Comparison of ENCODE assay signal across 8 mouse cellular contexts in genomic region chr14:74945266-74946215, GRCm38 (mm10). TPM values are rescaled to one million over a fixed set of nuclear protein-coding genes. Genes with fewer than 3 reads are reported as not detected.
A peak's percentile ranks its signal among the peaks of the same experiment; 100 is the strongest.
DNase-seq lines count a peak whose midpoint lies in the region; ATAC-seq and TF ChIP-seq lines count a peak whose summit lies in the region.

No protein-coding gene starts in this region.

- DNase-seq in right cerebral cortex, adult 18-20 months, result peak; percentile 14
- DNase-seq in right cerebral cortex, postnatal 10 days (ENCODE audit: low spot score in 2 of 2), result no peak
- no peak for DNase-seq in liver, embryonic 14.5 days (ENCODE audit: low read depth in 3 of 3, low spot score in 3 of 3)
- DNase-seq in thymus, postnatal 36 days, result peak; percentile 36 to 42
- no peak for DNase-seq in cerebellum, adult 11 months
- DNase-seq in spleen, adult 18-20 months, result no peak

- no peak overlapping the region for H3K27ac ChIP-seq in forebrain, embryonic 15.5 days (replicated peaks)
- no peak overlapping the region for H3K27ac ChIP-seq in liver, embryonic 14.5 days

- no peaks in the 10 kb centered on the region for H3K9me3 ChIP-seq in forebrain, embryonic 15.5 days
- no peaks in the 10 kb centered on the region for H3K9me3 ChIP-seq in liver, embryonic 14.5 days (ENCODE audit: control insufficient read depth, low read length)

- no peaks in the 10 kb centered on the region for H3K36me3 ChIP-seq in forebrain, embryonic 15.5 days
- H3K36me3 ChIP-seq in liver, embryonic 14.5 days (replicated peaks; ENCODE audit: control insufficient read depth, insufficient read depth, low read depth), result no peaks in the 10 kb centered on the region

- no peaks in the 10 kb centered on the region for H3K27me3 ChIP-seq in forebrain, embryonic 15.5 days
- no peaks in the 10 kb centered on the region for H3K27me3 ChIP-seq in liver, embryonic 14.5 days (ENCODE audit: control insufficient read depth, insufficient read depth, low read length)

- no peak for ATAC-seq in forebrain, embryonic 15.5 days (replicated peaks)
- no peak for ATAC-seq in liver, embryonic 14.5 days (ENCODE audit: insufficient read depth)
- no peak for ATAC-seq in megakaryocyte progenitor cell, adult 5-6 weeks (replicated peaks; ENCODE audit: poor library complexity)

- no peak for TF ChIP-seq CTCF in liver, embryonic 14.5 days (IDR thresholded peaks at IDR 0.05; ENCODE audit: low read depth)

- 83% methylated on average over 11 of the region's 11 CpGs for WGBS in forebrain, embryonic 15.5 days
- 68% methylated on average over 11 of the region's 11 CpGs for WGBS in liver, embryonic 14.5 days (ENCODE audit: insufficient replicate concordance)

- no peak for TF ChIP-seq EP300 in liver, embryonic 14.5 days (IDR thresholded peaks at IDR 0.05; ENCODE audit: low read depth)

- H3K4me1 ChIP-seq in forebrain, embryonic 15.5 days, result peaks cover 24% of the 10 kb centered on the region
- H3K4me1 ChIP-seq in liver, embryonic 14.5 days (replicated peaks; ENCODE audit: control insufficient read depth in 2 of 2, insufficient read depth in 2 of 2, low read length in 1 of 2), result peaks cover 18 to 19% of the 10 kb centered on the region in 2 experiments

- no peak overlapping the region for H3K9ac ChIP-seq in forebrain, embryonic 15.5 days (replicated peaks)
- peak overlapping the region; percentile 77 for H3K9ac ChIP-seq in liver, embryonic 14.5 days (replicated peaks)

- peak overlapping the region; percentile 78 for H3K4me3 ChIP-seq in forebrain, embryonic 15.5 days
- peak overlapping the region in 1 of 2 experiments; percentile 64; a peak in 3 of 4 replicates for H3K4me3 ChIP-seq in liver, embryonic 14.5 days (ENCODE audit: insufficient read depth in 1 of 2, low read depth in 2 of 2, low read length in 2 of 2)

- H3K4me2 ChIP-seq in forebrain, embryonic 15.5 days (replicated peaks), result peak overlapping the region; percentile 76
- peak overlapping the region; percentile 62 for H3K4me2 ChIP-seq in liver, embryonic 14.5 days (ENCODE audit: low read depth)

RNA-seq across cellular contexts. Expression of gene Lrch1, which starts 2.1 kb away (rescaled TPM):
- polyA plus RNA-seq in forebrain, embryonic 15.5 days (2015; fragmentation: Nextera tagmentation; extraction: Ambion mirVana), result 10.9 and 13.6 TPM in 2 replicates
- polyA plus RNA-seq in liver, embryonic 14.5 days (2012; rRNA removed), result 2.7 and 2.8 TPM in 2 replicates
- polyA plus RNA-seq in liver, embryonic 14.5 days (2014; fragmentation: Nextera tagmentation; extraction: Ambion mirVana), result 3.4 and 4.4 TPM in 2 replicates
- 12.1 and 14.3 TPM in 2 replicates for total RNA-seq in megakaryocyte progenitor cell, adult 5-6 weeks (2015)
- total RNA-seq in megakaryocyte progenitor cell, adult 5-6 weeks (2017), result 9.3 and 11.3 TPM in 2 replicates

Comparison
In these comparisons a context has a peak if more than half of its experiments do, and no peak if none do; other contexts are left out.
1. DNase-seq: peak in right cerebral cortex, adult 18-20 months (single experiment) and thymus, postnatal 36 days (2 of 2); none in right cerebral cortex, postnatal 10 days (0 of 2), liver, embryonic 14.5 days (0 of 3), cerebellum, adult 11 months (single experiment) and spleen, adult 18-20 months (0 of 2).